Mouse (Mus musculus) MEL (cell line): ENCODE data around the gene H3f3b. TPM values are rescaled to one million over a fixed set of nuclear protein-coding genes. Genes with fewer than 3 reads are reported as not detected.

Experiments
- DNase-seq: peaks from one replicate; pipeline ENCODE4 v3.0.0; 2011; ENCODE audit warnings: low read depth, low spot score
- H3K27ac ChIP-seq: 2 replicates; pipeline ENCODE4 v1.5.1; 2012; ENCODE audit warnings: low read depth, mild to moderate bottlenecking, control low read depth, low read length, moderate library complexity; ENCODE audit not compliant: control insufficient read depth
- H3K27me3 ChIP-seq, 2 experiments: fragments of 150-350 bp in 1 of 2; sonication (generic) in 1 of 2; 2 replicates each; pipeline ENCODE4 v1.6.1; 2012; ENCODE audit warnings: low read length in 2 of 2, mild to moderate bottlenecking in 2 of 2, improper control_type of control experiment in 1 of 2, moderate library complexity in 1 of 2; ENCODE audit not compliant: insufficient read depth in 2 of 2, control insufficient read depth in 1 of 2
- H3K36me3 ChIP-seq, 2 experiments: 2 replicates each; pipeline ENCODE4 v1.6.1; 2012 to 2014; ENCODE audit warnings: low read length in 2 of 2, improper control_type of control experiment in 1 of 2, inconsistent platforms in 1 of 2, mild to moderate bottlenecking in 1 of 2; ENCODE audit not compliant: insufficient read depth in 2 of 2, control insufficient read depth in 1 of 2
- H3K4me1 ChIP-seq, 2 experiments: fragments of 150-350 bp in 1 of 2; sonication (generic) in 1 of 2; 2 replicates each; pipeline ENCODE4 v1.6.1; 2012; ENCODE audit warnings: low read length in 2 of 2, improper control_type of control experiment in 1 of 2, mild to moderate bottlenecking in 1 of 2; ENCODE audit not compliant: insufficient read depth in 2 of 2, control insufficient read depth in 1 of 2
- H3K4me3 ChIP-seq, 2 experiments: fragments of 150-350 bp in 1 of 2; sonication (generic) in 1 of 2; 2 replicates each; pipeline ENCODE4 v1.5.1; 2012; ENCODE audit warnings: low read depth in 2 of 2, low read length in 2 of 2, mild to moderate bottlenecking in 2 of 2, moderate library complexity in 2 of 2, control low read depth in 1 of 2, improper control_type of control experiment in 1 of 2; ENCODE audit not compliant: control insufficient read depth in 1 of 2, insufficient read depth in 1 of 2
- H3K79me2 ChIP-seq: 2 replicates; pipeline ENCODE4 v1.6.1; 2012; ENCODE audit warnings: mild to moderate bottlenecking, low read length, moderate library complexity; ENCODE audit not compliant: control insufficient read depth, poor library complexity, insufficient read depth
- H3K9ac ChIP-seq: 2 replicates; pipeline ENCODE4 v1.6.1; 2012; ENCODE audit warnings: low read depth, mild to moderate bottlenecking, control low read depth, low read length, moderate library complexity; ENCODE audit not compliant: control insufficient read depth, poor library complexity, severe bottlenecking
- H3K9me3 ChIP-seq: fragments of 150-350 bp; sonication (generic); replicated peaks from 2 replicates; pipeline ENCODE4 v1.6.1; 2012; ENCODE audit warnings: mild to moderate bottlenecking, low read length, improper control_type of control experiment, moderate library complexity; ENCODE audit not compliant: insufficient read depth
- E2F4 ChIP-seq: IDR thresholded peaks from 2 replicates; pipeline ENCODE4 v1.6.1; 2011; ENCODE audit warnings: low read depth, low read length, improper control_type of control experiment, borderline replicate concordance
- EP300 ChIP-seq, 2 experiments: IDR thresholded peaks; 2 replicates each; pipeline ENCODE4 v1.6.1; 2011; ENCODE audit warnings: improper control_type of control experiment in 2 of 2, low read length in 2 of 2, low read depth in 1 of 2, mild to moderate bottlenecking in 1 of 2
- GABPA ChIP-seq: IDR thresholded peaks from 2 replicates; pipeline ENCODE4 v1.6.1; 2012; ENCODE audit warnings: low read depth, mild to moderate bottlenecking, inconsistent platforms, low read length, improper control_type of control experiment, moderate library complexity
- GATA1 ChIP-seq: IDR thresholded peaks from 2 replicates; pipeline ENCODE4 v1.6.1; 2011; ENCODE audit warnings: low read depth, low read length, improper control_type of control experiment
- JUND ChIP-seq: IDR thresholded peaks from 2 replicates; pipeline ENCODE4 v1.6.1; 2011; ENCODE audit warnings: low read depth, mild to moderate bottlenecking, improper control_type of control experiment, low read length
- MAFK ChIP-seq: IDR thresholded peaks from 2 replicates; pipeline ENCODE4 v1.6.1; 2011; ENCODE audit warnings: low read depth, mild to moderate bottlenecking, low read length, improper control_type of control experiment, borderline replicate concordance
- MAX ChIP-seq: IDR thresholded peaks from 2 replicates; pipeline ENCODE4 v1.6.1; 2011; ENCODE audit warnings: low read length, improper control_type of control experiment
- MXI1 ChIP-seq: IDR thresholded peaks from 2 replicates; pipeline ENCODE4 v1.6.1; 2011; ENCODE audit warnings: mild to moderate bottlenecking, low read depth, low read length, improper control_type of control experiment
- MYB ChIP-seq: IDR thresholded peaks from 2 replicates; pipeline ENCODE4 v1.6.1; 2011; ENCODE audit warnings: mild to moderate bottlenecking, low read depth, low read length, improper control_type of control experiment
- MYC ChIP-seq: IDR thresholded peaks from 2 replicates; pipeline ENCODE4 v1.6.1; 2011; ENCODE audit warnings: low read depth, mild to moderate bottlenecking, low read length, improper control_type of control experiment, moderate library complexity
- NRF1 ChIP-seq: IDR thresholded peaks from 2 replicates; pipeline ENCODE4 v1.6.1; 2014; ENCODE audit warnings: low read depth, mild to moderate bottlenecking, inconsistent platforms, low read length, improper control_type of control experiment, moderate library complexity; ENCODE audit not compliant: poor library complexity, insufficient read depth, severe bottlenecking
- RCOR1 ChIP-seq: IDR thresholded peaks from 2 replicates; pipeline ENCODE4 v1.6.1; 2012; ENCODE audit warnings: low read depth, mild to moderate bottlenecking, inconsistent platforms, low read length, improper control_type of control experiment
- SMC3 ChIP-seq: IDR thresholded peaks from 2 replicates; pipeline ENCODE4 v1.6.1; 2011; ENCODE audit warnings: low read depth, low read length, improper control_type of control experiment
- UBTF ChIP-seq: IDR thresholded peaks from 2 replicates; pipeline ENCODE4 v1.6.1; 2012; ENCODE audit warnings: low read depth, mild to moderate bottlenecking, inconsistent platforms, low read length, improper control_type of control experiment, moderate library complexity, borderline replicate concordance; ENCODE audit not compliant: insufficient read depth
- USF1 ChIP-seq: IDR thresholded peaks from 2 replicates; pipeline ENCODE4 v1.6.1; 2014; ENCODE audit warnings: low read depth, mild to moderate bottlenecking, inconsistent platforms, low read length, improper control_type of control experiment, moderate library complexity
- USF2 ChIP-seq, 2 experiments: IDR thresholded peaks; 2 replicates each; pipeline ENCODE4 v1.6.1; 2011 to 2012; ENCODE audit warnings: improper control_type of control experiment in 2 of 2, low read length in 2 of 2, borderline replicate concordance in 1 of 2, inconsistent platforms in 1 of 2, low read depth in 1 of 2, mild to moderate bottlenecking in 1 of 2; ENCODE audit not compliant: insufficient read depth in 1 of 2
- ZC3H11A ChIP-seq: IDR thresholded peaks from 2 replicates; pipeline ENCODE4 v1.6.1; 2012; ENCODE audit warnings: low read depth, mild to moderate bottlenecking, inconsistent platforms, low read length, improper control_type of control experiment
- ZKSCAN1 ChIP-seq: IDR thresholded peaks from 2 replicates; pipeline ENCODE4 v1.6.1; 2012; ENCODE audit warnings: low read depth, mild to moderate bottlenecking, inconsistent platforms, low read length, improper control_type of control experiment, moderate library complexity
- ZMIZ1 ChIP-seq: IDR thresholded peaks from 2 replicates; pipeline ENCODE4 v1.6.1; 2012; ENCODE audit warnings: low read depth, mild to moderate bottlenecking, inconsistent platforms, low read length, improper control_type of control experiment, moderate library complexity
- polyA plus RNA-seq, 2 experiments: library from polyadenylated mRNA; stranded (reverse) in 1 of 2; unstranded in 1 of 2; fragments of >175 nt in 1 of 2; fragments of >200 nt in 1 of 2; gene quantifications; 2 replicates each; pipeline versions ENCODE4 v1.2.1 to v1.2.4; 2012; ENCODE audit warnings: low replicate concordance in 2 of 2, low read depth in 1 of 2; ENCODE audit not compliant: insufficient read length in 2 of 2, insufficient read depth in 1 of 2, missing spikeins in 1 of 2
- total RNA-seq: library from RNA; depleted of rRNA; stranded (reverse); fragments of 300-350 nt; gene quantifications from 2 replicates; pipeline ENCODE4 v1.2.3, GENCODE M21; 2012

H3f3b gene
- total and polyA plus RNA-seq, 3 experiments: 96.6 to 767 (median 498) TPM

DNA sequence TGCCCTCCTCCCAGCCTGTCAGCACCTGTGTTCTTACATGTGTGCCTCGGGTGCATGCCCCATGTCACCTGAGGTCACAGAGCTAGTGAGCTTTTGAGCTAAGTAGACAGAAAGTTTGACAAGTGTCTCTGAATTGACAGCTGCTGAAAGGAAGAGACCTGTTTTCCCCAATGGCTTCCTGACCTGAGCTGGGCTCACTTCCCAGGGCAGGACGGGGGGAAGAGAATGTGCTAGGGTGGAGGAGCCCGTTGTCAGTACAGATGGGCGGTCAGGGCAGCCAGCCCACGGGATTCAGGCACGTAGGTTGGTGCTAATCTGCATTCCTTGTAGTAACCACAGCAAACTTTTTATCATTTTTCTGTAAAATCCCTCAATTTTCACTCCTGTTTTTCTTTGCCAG is 12.8 kb upstream of the H3f3b start:
- H3K4me3 ChIP-seq: no peak overlapping the region
- peaks cover 11% of the 10 kb centered on the region for H3K79me2 ChIP-seq
- DNase-seq: no peak
- H3K9ac ChIP-seq: no peak overlapping the region
- H3K9me3 ChIP-seq: no peaks in the 10 kb centered on the region
- H3K4me1 ChIP-seq: no peaks in the 10 kb centered on the region
- peaks cover 0 to 43% of the 10 kb centered on the region in 2 experiments; a peak in 2 of 4 replicates for H3K36me3 ChIP-seq
- H3K27ac ChIP-seq: no peak overlapping the region
- H3K27me3 ChIP-seq: no peaks in the 10 kb centered on the region
- TF ChIP-seq ZKSCAN1 (no peak), USF1 (no peak), E2F4 (no peak), MXI1 (no peak), EP300 (IDR thresholded peaks at IDR 0.05; ENCODE audit: low read depth in 1 of 2, low read length in 2 of 2) (no peak)

GRCm38 (mm10) chr11:116037826-116038225 is 10.1 kb upstream of the H3f3b start:
- Histone ChIP-seq H3K79me2 (peaks cover 29% of the 10 kb centered on the region), H3K4me1 (peaks cover 0 to 2% of the 10 kb centered on the region in 2 experiments; a peak in 1 of 4 replicates), H3K27ac (no peak overlapping the region), H3K9ac (no peak overlapping the region), H3K27me3 (no peaks in the 10 kb centered on the region), H3K4me3 (no peak overlapping the region), H3K9me3 (no peaks in the 10 kb centered on the region), H3K36me3 (peaks cover 1 to 41% of the 10 kb centered on the region in 2 experiments)
- TF ChIP-seq ZKSCAN1 (no peak), MYC (no peak), MAFK (no peak), RCOR1 (no peak), SMC3 (no peak), GABPA (no peak), USF2 (IDR thresholded peaks at IDR 0.05; ENCODE audit: borderline replicate concordance in 1 of 2, insufficient read depth in 1 of 2, low read depth in 1 of 2, low read length in 2 of 2) (no peak), GATA1 (no peak), NRF1 (no peak), ZC3H11A (no peak), MYB (no peak), UBTF (no peak), JUND (no peak), MAX (no peak), ZMIZ1 (no peak)
- DNase-seq: no peak
